Mouse (Mus musculus) embryonic facial prominence, embryonic 15.5 days (tissue): ENCODE measurements around the gene Crisp2. TPM values are rescaled to one million over a fixed set of nuclear protein-coding genes. Genes with fewer than 3 reads are reported as not detected.
"Not testable (repeated sequence)": the region's sequence is repeated elsewhere in the genome, so short reads cannot be mapped to it uniquely, and the experiment has no call there.

ENCODE experiments used
- ATAC-seq: fragments of 200-750 bp; cut with Nextera tagmentation; 2 replicates; pipeline ENCODE4 v1.8.0; 2017; ENCODE audit warnings: low read depth, moderate TSS enrichment; ENCODE audit not compliant: insufficient number of reproducible peaks, low FRiP score, low TSS enrichment
- H3K27ac ChIP-seq: fragments of 300-500 bp; sonication (generic); replicated peaks from 2 replicates; pipeline ENCODE4 v1.5.1; 2015; ENCODE audit warnings: mild to moderate bottlenecking, inconsistent platforms
- H3K27me3 ChIP-seq: fragments of 300-500 bp; sonication (generic); 2 replicates; pipeline ENCODE4 v1.6.1; 2015; ENCODE audit warnings: inconsistent platforms
- H3K36me3 ChIP-seq: fragments of 300-500 bp; sonication (generic); 2 replicates; pipeline ENCODE4 v1.6.1; 2015; ENCODE audit warnings: mild to moderate bottlenecking, inconsistent platforms
- H3K4me1 ChIP-seq: fragments of 300-500 bp; sonication (generic); 2 replicates; pipeline ENCODE4 v1.6.1; 2015; ENCODE audit warnings: inconsistent platforms
- H3K4me2 ChIP-seq: fragments of 300-500 bp; sonication (generic); replicated peaks from 2 replicates; pipeline ENCODE4 v1.6.1; 2015; ENCODE audit warnings: mild to moderate bottlenecking, inconsistent platforms
- H3K4me3 ChIP-seq: fragments of 300-500 bp; sonication (generic); replicated peaks from 2 replicates; pipeline ENCODE4 v1.5.1; 2015; ENCODE audit warnings: mild to moderate bottlenecking, inconsistent platforms
- H3K9ac ChIP-seq: fragments of 300-500 bp; sonication (generic); 2 replicates; pipeline ENCODE4 v1.6.1; 2015; ENCODE audit warnings: inconsistent platforms
- H3K9me3 ChIP-seq: fragments of 300-500 bp; sonication (generic); replicated peaks from 2 replicates; pipeline ENCODE4 v1.6.1; 2016; ENCODE audit warnings: inconsistent platforms
- WGBS: fragments of 180-500 bp; shearing (Covaris S2); methylation state at CpG from one replicate; pipeline ENCODE4 v1.1.7; 2015; 5-methylcytosine and 5-hydroxymethylcytosine counted together
- polyA plus RNA-seq: library from polyadenylated mRNA; unstranded; fragments of >200 nt; fragmentation: Nextera tagmentation; extraction: Ambion mirVana; gene quantifications from 2 replicates; pipeline ENCODE4 v1.2.1, GENCODE M21; 2015

The Crisp2 gene
- polyA plus RNA-seq, 1 experiment from 2014 or later = 0.12 TPM

- 47% methylated on average over 3 of the region's 3 CpGs for WGBS
- no peaks in the 10 kb centered on the region for H3K27me3 ChIP-seq
- no peak overlapping the region for H3K27ac ChIP-seq
- no peaks in the 10 kb centered on the region for H3K9me3 ChIP-seq
- no peak overlapping the region for H3K4me3 ChIP-seq
- no peak overlapping the region for H3K9ac ChIP-seq
- H3K4me1 ChIP-seq = no peaks in the 10 kb centered on the region
- H3K36me3 ChIP-seq = no peaks in the 10 kb centered on the region
- ATAC-seq = no peak
- no peak overlapping the region for H3K4me2 ChIP-seq
These were observed 253 bp downstream of the Crisp2 start for GRCm38 (mm10) chr17:40806550-40806949.

GRCm38 (mm10) chr17:40802707-40803340 lies 4.0 kb downstream of the Crisp2 start:
- no peaks in the 10 kb centered on the region for H3K27me3 ChIP-seq
- no peaks in the 10 kb centered on the region for H3K9me3 ChIP-seq
- no peaks in the 10 kb centered on the region for H3K4me1 ChIP-seq
- no peak overlapping the region for H3K4me2 ChIP-seq
- no peak overlapping the region for H3K4me3 ChIP-seq
- H3K36me3 ChIP-seq = no peaks in the 10 kb centered on the region
- H3K27ac ChIP-seq = no peak overlapping the region
- H3K9ac ChIP-seq = no peak overlapping the region
- WGBS = 62% methylated on average over 3 of the region's 3 CpGs
- no peak for ATAC-seq

GRCm38 (mm10) chr17:40793921-40794854 lies 12.6 kb downstream of the Crisp2 start:
- Histone ChIP-seq H3K4me1 (no peaks in the 10 kb centered on the region), H3K27ac (no peak overlapping the region), H3K36me3 (no peaks in the 10 kb centered on the region), H3K4me3 (no peak overlapping the region), H3K4me2 (no peak overlapping the region), H3K9ac (no peak overlapping the region), H3K27me3 (no peaks in the 10 kb centered on the region), H3K9me3 (no peaks in the 10 kb centered on the region)
- WGBS = 43% methylated on average over 20 of the region's 20 CpGs
- ATAC-seq = no peak

GRCm38 (mm10) chr17:40789877-40790276 lies 16.9 kb downstream of the Crisp2 start:
- Histone ChIP-seq H3K27me3 (no peaks in the 10 kb centered on the region), H3K4me3 (no peak overlapping the region), H3K9me3 (no peaks in the 10 kb centered on the region), H3K27ac (no peak overlapping the region), H3K9ac (no peak overlapping the region), H3K36me3 (no peaks in the 10 kb centered on the region), H3K4me1 (no peaks in the 10 kb centered on the region), H3K4me2 (no peak overlapping the region)
- ATAC-seq = no peak

GRCm38 (mm10) chr17:40767120-40767519 lies 39.7 kb downstream of the Crisp2 start:
- H3K9ac ChIP-seq = no peak overlapping the region
- H3K36me3 ChIP-seq = no peaks in the 10 kb centered on the region
- H3K27ac ChIP-seq = no peak overlapping the region
- no peaks in the 10 kb centered on the region for H3K9me3 ChIP-seq
- H3K27me3 ChIP-seq = no peaks in the 10 kb centered on the region
- ATAC-seq = no peak
- H3K4me3 ChIP-seq = no peak overlapping the region
- 90% methylated on average over 1 of the region's 1 CpGs for WGBS
- H3K4me1 ChIP-seq = no peaks in the 10 kb centered on the region
- no peak overlapping the region for H3K4me2 ChIP-seq

- 79% methylated on average over 4 of the region's 4 CpGs for WGBS
- H3K27ac ChIP-seq = no peak overlapping the region
- H3K4me3 ChIP-seq = no peak overlapping the region
- H3K9me3 ChIP-seq = no peaks in the 10 kb centered on the region
- ATAC-seq = no peak
- no peaks in the 10 kb centered on the region for H3K27me3 ChIP-seq
- no peaks in the 10 kb centered on the region for H3K36me3 ChIP-seq
- no peaks in the 10 kb centered on the region for H3K4me1 ChIP-seq
- H3K9ac ChIP-seq = no peak overlapping the region
- H3K4me2 ChIP-seq = no peak overlapping the region
These were observed 43.1 kb downstream of the Crisp2 start for GRCm38 (mm10) chr17:40763662-40764061.

GRCm38 (mm10) chr17:40731724-40732123 lies 75.1 kb downstream of the Crisp2 start:
- no peaks in the 10 kb centered on the region for H3K27me3 ChIP-seq
- no peak for ATAC-seq
- no peaks in the 10 kb centered on the region for H3K36me3 ChIP-seq
- no peaks in the 10 kb centered on the region for H3K4me1 ChIP-seq
- no peak overlapping the region for H3K4me2 ChIP-seq
- WGBS = 45% methylated on average over 4 of the region's 4 CpGs
- H3K27ac ChIP-seq = no peak overlapping the region
- H3K4me3 ChIP-seq = no peak overlapping the region
- no peak overlapping the region for H3K9ac ChIP-seq
- H3K9me3 ChIP-seq = no peaks in the 10 kb centered on the region

GRCm38 (mm10) chr17:40731296-40731695 lies 75.5 kb downstream of the Crisp2 start:
- no peak for ATAC-seq
- Histone ChIP-seq H3K4me3 (no peak overlapping the region), H3K36me3 (no peaks in the 10 kb centered on the region), H3K27me3 (no peaks in the 10 kb centered on the region), H3K9ac (no peak overlapping the region), H3K4me1 (no peaks in the 10 kb centered on the region), H3K27ac (no peak overlapping the region), H3K4me2 (no peak overlapping the region), H3K9me3 (no peaks in the 10 kb centered on the region)
- 33% methylated on average over 2 of the region's 2 CpGs for WGBS

GRCm38 (mm10) chr17:40726820-40727219 lies 80.0 kb downstream of the Crisp2 start, which contains the start of gene Esp1:
Gene Esp1 (plus strand): TSS chr17:40727120.
- Histone ChIP-seq H3K27ac (no peak within 1 kb of the TSS), H3K4me2 (no peak within 1 kb of the TSS), H3K9ac (no peak within 1 kb of the TSS), H3K4me1 (no peaks in the 10 kb centered on the region), H3K9me3 (no peaks in the 10 kb centered on the region), H3K4me3 (no peak within 1 kb of the TSS), H3K27me3 (no peaks in the 10 kb centered on the region), H3K36me3 (no peaks in the 10 kb centered on the region)
- WGBS = 83% methylated on average over 2 of the region's 2 CpGs
- ATAC-seq = no peak

GRCm38 (mm10) chr17:40717055-40717454 lies 89.7 kb downstream of the Crisp2 start:
- H3K27me3 ChIP-seq, H3K9ac ChIP-seq, H3K4me2 ChIP-seq, H3K4me1 ChIP-seq, H3K9me3 ChIP-seq, H3K27ac ChIP-seq, ATAC-seq, H3K4me3 ChIP-seq, H3K36me3 ChIP-seq: not testable (repeated sequence)

GRCm38 (mm10) chr17:40716273-40716672 lies 90.5 kb downstream of the Crisp2 start:
- Histone ChIP-seq H3K4me1 (no peaks in the 10 kb centered on the region), H3K4me3 (no peak overlapping the region), H3K4me2 (no peak overlapping the region), H3K36me3 (no peaks in the 10 kb centered on the region), H3K27me3 (no peaks in the 10 kb centered on the region), H3K9ac (no peak overlapping the region), H3K9me3 (no peaks in the 10 kb centered on the region), H3K27ac (no peak overlapping the region)
- ATAC-seq = no peak
